Mouse (Mus musculus): ENCODE measurements around the gene Vps11.
"Not testable (repeated sequence)": the region's sequence is repeated elsewhere in the genome, so short reads cannot be mapped to it uniquely, and the experiment has no call there.

Vps11 gene

GRCm38 (mm10) chr9:44377335-44377734 is 15.9 kb upstream of the Vps11 start:
- in situ Hi-C loops (cut with MboI, MseI): not testable (repeated sequence)

GRCm38 (mm10) chr9:44376141-44376540 is 14.7 kb upstream of the Vps11 start:
- in situ Hi-C loops (cut with MboI, MseI): no loop called here

- in situ Hi-C loops (cut with MboI, MseI): no loop called here
Measured at GRCm38 (mm10) chr9:44373386-44373785, 11.9 kb upstream of the Vps11 start.

- in situ Hi-C loops (cut with MboI, MseI): no loop called here
Measured at GRCm38 (mm10) chr9:44364480-44364879, 3.0 kb upstream of the Vps11 start.

- in situ Hi-C loops (cut with MboI, MseI): not testable (repeated sequence)
Measured at GRCm38 (mm10) chr9:44361931-44362330, 461 bp upstream of the Vps11 start.

- in situ Hi-C loops (cut with MboI, MseI): no loop called here
Measured at GRCm38 (mm10) chr9:44357207-44357606, 4.3 kb downstream of the Vps11 start.

GRCm38 (mm10) chr9:44353142-44353541 is 8.3 kb downstream of the Vps11 start:
- in situ Hi-C loops (cut with MboI, MseI): no loop called here

GRCm38 (mm10) chr9:44352337-44352736 is 9.1 kb downstream of the Vps11 start:
- in situ Hi-C loops (cut with MboI, MseI): no loop called here

GRCm38 (mm10) chr9:44351396-44351795 is 10.1 kb downstream of the Vps11 start:
- in situ Hi-C loops (cut with MboI, MseI): no loop called here

GRCm38 (mm10) chr9:44348546-44348945 is 12.9 kb downstream of the Vps11 start:
- in situ Hi-C loops (cut with MboI, MseI): no loop called here

- in situ Hi-C loops (cut with MboI, MseI): no loop called here
Measured at GRCm38 (mm10) chr9:44347621-44348020, 13.8 kb downstream of the Vps11 start.

GRCm38 (mm10) chr9:44347166-44347565 is 14.3 kb downstream of the Vps11 start:
- in situ Hi-C loops (cut with MboI, MseI): no loop called here

- in situ Hi-C loops (cut with MboI, MseI): no loop called here
Measured at GRCm38 (mm10) chr9:44345570-44346433, 15.7 kb downstream of the Vps11 start.

- in situ Hi-C loops (cut with MboI, MseI): loop anchor here (5.0 kb wide), 1 partner anchor 53 kb away; the partner anchor contains the start of gene Slc37a4
Measured at GRCm38 (mm10) chr9:44343781-44344421, 17.6 kb downstream of the Vps11 start, which contains the start of gene Hmbs. Gene Hmbs, minus strand, starts transcription at chr9:44344228.

GRCm38 (mm10) chr9:44343290-44343689 is 18.2 kb downstream of the Vps11 start:
- in situ Hi-C loops (cut with MboI, MseI): loop anchor here (5.0 kb wide), 1 partner anchor 54 kb away; the partner anchor contains the start of gene Slc37a4

GRCm38 (mm10) chr9:44342605-44343004 is 18.9 kb downstream of the Vps11 start:
- in situ Hi-C loops (cut with MboI, MseI): loop anchor here (5.0 kb wide), 1 partner anchor 55 kb away; the partner anchor contains the start of gene Slc37a4

GRCm38 (mm10) chr9:44342173-44342572 is 19.3 kb downstream of the Vps11 start:
- in situ Hi-C loops (cut with MboI, MseI): loop anchor here (5.0 kb wide), 1 partner anchor 55 kb away; the partner anchor contains the start of gene Slc37a4

- in situ Hi-C loops (cut with MboI, MseI): loop anchor here (5.0 kb wide), 1 partner anchor 56 kb away; the partner anchor contains the start of gene Slc37a4
Measured at GRCm38 (mm10) chr9:44341487-44341886, 20.0 kb downstream of the Vps11 start.

GRCm38 (mm10) chr9:44338574-44338973 is 22.9 kb downstream of the Vps11 start:
- in situ Hi-C loops (cut with MboI, MseI): no loop called here

- in situ Hi-C loops (cut with MboI, MseI): no loop called here
Measured at GRCm38 (mm10) chr9:44337436-44338169, 23.9 kb downstream of the Vps11 start.

GRCm38 (mm10) chr9:44336964-44337363 is 24.5 kb downstream of the Vps11 start:
- in situ Hi-C loops (cut with MboI, MseI): no loop called here

GRCm38 (mm10) chr9:44336513-44336912 is 25.0 kb downstream of the Vps11 start:
- in situ Hi-C loops (cut with MboI, MseI): not testable (repeated sequence)
